Mouse (Mus musculus): ENCODE results near the gene Olfr1087.
"Not testable (repeated sequence)": the region's sequence is repeated elsewhere in the genome, so short reads cannot be mapped to it uniquely, and the experiment has no call there.

The Olfr1087 gene

DNA sequence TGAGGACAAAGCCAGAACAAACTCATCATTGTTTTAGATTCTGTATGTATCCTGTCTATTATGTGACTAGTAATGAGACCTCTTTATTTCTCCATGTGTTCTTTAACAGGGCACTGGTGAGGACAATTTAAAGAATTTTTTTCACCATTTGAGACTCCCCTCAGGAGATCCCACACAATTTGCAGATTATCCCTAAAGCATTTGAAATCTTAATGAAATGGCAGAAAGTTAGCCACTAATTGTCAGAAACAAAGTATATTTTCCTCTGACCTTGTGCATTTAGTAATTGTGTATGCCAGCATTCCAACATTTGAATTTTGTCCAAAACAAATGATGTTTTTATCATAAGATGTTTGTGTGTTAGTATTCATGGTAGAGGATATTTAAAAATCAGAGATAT is at the start of gene Olfr1087:
TSS of gene Olfr1087 (minus strand) at position 101 of the 400 bp plus-strand sequence.
- ATAC-seq (ENCODE audit: low TSS enrichment): no peak

DNA sequence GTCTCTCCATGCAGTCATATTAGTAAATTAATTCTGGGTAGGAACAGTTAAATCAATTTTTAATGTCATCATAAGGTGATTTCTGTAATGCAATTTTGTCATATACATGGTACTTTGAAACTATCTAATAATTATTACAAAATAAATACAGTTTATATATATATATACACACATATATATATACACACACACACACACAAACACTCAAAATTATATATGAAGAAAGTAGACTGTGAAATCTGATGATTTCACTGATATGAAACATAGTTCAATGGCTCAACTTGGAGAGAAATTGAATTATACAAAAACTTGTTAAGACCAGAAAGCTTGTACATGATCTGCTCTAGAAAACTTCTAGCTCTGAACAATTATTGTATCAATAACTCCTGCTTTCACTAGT is 35.4 kb upstream of the Olfr1087 start, which contains the start of gene Olfr1089:
TSS of gene Olfr1089 (minus strand) at position 101 of the 400 bp plus-strand sequence.
- no peak for ATAC-seq (ENCODE audit: low TSS enrichment)

GRCm38 (mm10) chr2:86679992-86680391 is 18.2 kb downstream of the Olfr1087 start, which contains the start of gene Olfr1086:
Olfr1086 (minus strand) TSS chr2:86680092.
- no peak for ATAC-seq (ENCODE audit: low TSS enrichment)

DNA sequence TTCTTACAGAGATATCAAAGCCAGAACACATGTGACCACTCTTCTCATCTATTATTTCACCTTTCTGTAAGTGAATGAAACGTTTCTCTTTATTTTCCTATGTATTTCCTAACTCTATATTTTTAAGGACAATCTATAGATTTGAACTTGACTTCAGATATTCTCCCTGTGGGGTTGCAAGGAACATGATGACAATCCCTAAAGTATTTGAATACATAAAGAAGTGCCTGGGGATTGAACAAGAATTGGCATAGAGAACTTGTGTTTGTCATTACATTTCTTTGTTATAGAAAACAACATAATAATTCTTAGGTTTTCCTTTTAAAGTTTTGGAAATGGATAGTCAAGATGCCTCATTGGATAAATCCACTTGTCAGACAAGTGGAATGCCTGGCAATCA is 36.3 kb downstream of the Olfr1087 start, which contains the start of gene Olfr1085:
TSS of gene Olfr1085 (minus strand) at position 101 of the 400 bp plus-strand sequence.
- no peak for ATAC-seq (ENCODE audit: low TSS enrichment)

DNA sequence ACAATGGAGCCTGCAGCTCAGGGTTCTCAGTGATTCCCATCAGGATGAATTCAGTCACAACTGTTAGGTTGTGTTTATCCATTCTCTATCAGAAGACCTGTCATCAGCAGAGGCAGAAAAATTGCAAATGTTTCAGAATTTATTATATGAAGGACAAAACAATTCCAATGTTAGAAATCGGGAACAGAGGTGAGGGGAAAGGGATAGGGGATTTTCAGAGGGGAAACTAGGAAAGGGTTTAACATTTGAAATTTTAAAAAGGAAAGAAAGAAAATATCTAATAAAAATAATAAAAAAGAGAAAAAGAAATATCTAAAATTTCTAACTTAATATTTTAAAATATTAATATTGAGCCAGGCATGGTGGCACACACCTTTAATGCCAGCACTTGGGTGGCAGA is 58.6 kb downstream of the Olfr1087 start, which contains the start of gene Olfr1084:
TSS of gene Olfr1084 (minus strand) at position 101 of the 400 bp plus-strand sequence.
- ATAC-seq (ENCODE audit: low TSS enrichment): not testable (repeated sequence)
